Mouse (Mus musculus) kidney, postnatal 4 days (tissue): ENCODE measurements around the gene Gm10959.
A peak's percentile ranks its signal among the peaks of the same experiment; 100 is the strongest.
"Not testable (repeated sequence)": the region's sequence is repeated elsewhere in the genome, so short reads cannot be mapped to it uniquely, and the experiment has no call there.

Experiments
- DNase-seq, 2 experiments: peaks; one replicate each; pipeline ENCODE4 v3.0.0; 2021; ENCODE audit warnings: mixed read lengths in 2 of 2

Gm10959 gene

DNA sequence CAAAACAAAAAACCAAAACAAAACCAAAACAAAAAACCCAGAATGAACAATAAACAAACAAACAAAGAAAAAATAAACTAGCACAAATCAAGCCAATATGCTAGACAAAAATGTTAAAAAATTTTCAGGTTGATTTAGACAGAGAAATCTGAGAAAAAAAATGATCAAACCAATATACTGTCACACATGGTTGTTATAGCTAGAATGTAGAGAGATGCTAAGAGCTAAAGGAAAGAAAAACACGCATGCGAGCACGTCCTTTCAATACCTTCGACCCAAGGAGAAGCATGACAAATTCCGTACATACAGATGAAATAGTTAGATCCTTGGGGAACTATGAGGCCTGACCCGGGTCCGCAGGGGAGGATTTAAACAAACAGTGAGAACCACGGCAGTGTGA, at the start of gene Gm10959:
Gene Gm10959, minus strand, starts transcription at position 101 of the 400 bp plus-strand sequence.
- no peak for DNase-seq

DNA sequence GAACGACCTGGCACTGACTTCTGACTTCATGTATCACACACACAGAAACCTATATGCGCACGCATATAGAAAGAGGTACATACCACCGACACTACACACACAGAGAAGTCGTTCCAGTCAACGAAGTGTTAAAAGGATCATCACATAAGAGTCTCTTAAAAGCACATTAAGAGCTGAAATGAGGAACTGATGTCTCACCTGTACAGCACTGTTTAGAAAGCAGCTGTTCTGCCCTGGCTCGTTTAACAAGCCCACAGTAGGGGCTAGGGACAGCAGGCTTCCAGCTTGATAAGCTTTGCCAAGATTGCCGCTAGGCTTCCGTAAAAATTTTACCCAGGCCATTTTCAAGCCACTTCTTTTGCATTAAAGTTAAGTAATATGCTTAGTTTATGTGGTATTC, 49.2 kb upstream of the Gm10959 start:
- no peak for DNase-seq

DNA sequence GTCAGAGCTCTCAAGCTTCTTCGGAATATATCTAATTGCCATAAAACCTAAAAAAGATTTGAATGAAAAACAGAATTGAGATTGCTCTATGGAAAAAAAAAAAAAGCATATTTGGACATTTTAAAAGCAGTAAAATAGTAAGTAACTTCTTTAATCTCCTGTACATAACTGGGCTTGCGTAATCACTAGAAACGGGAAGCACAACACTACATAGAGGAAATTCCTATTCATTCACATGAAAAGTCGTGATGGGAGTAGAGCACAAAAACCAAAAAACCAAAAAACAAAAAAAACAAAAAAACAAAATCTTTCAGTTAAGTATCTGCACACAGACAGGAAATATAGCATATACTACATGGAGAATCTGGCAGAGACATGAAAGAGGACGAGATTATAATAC, 45.1 kb upstream of the Gm10959 start:
- DNase-seq: no peak

DNA sequence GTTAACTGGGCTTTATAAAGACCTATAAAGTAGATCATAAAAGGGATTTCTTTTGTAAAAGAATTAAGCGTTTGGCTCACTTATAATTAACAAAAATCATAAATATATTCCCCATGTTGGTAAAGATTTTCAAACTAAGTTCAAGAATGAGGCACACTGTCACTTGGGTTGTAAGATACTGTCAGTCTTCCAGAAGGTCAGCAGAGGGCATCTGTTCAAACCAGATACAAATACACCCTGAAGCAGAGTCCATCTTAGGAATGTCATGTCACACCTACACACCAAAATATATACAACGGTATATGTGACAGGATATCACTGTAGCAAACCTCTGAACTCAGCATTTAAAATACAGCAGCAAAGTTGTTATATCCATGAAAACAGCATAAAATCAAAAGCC, 31.0 kb upstream of the Gm10959 start:
- no peak for DNase-seq

DNA sequence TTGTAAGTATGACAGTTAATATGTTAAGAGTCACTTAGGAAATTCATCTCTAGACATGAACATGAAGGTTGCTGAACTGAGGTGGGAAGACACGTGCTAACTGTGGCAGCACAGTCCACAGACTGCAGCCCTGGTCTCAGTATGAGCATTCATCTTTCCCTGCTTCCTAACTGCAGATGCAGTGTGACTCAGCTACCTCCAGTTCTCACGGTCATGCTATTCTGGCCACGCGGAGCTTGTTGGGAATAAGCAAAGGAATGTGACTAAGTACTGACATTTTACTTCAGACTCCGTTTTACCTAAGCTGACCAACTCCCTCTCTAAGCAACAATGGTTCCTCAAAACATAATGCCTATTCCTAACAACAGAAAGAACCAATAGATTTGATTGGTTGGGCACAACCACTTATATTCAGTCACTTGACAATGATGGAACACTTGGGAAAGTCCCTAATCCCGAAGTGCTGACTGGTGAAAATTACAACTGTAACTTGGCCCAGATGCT, 24.3 kb upstream of the Gm10959 start:
- DNase-seq: no peak

DNA sequence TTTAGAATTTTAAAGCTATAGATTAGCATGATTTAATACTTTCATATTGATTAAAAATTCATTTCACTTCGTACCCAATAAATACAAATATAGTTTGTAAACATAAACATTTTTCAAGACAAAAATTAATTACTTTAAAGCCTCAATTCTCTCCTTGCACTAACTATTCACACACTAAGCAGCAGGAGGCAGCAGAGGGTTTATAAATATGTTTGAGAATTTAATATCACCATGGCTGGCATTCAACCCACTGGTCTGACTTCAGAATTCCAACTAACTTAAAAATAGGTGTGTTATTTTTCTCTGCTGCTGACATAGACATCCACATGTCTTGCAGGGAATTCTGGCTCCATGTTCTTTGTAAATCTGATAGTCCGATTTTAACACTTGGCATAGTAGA, 20.1 kb upstream of the Gm10959 start:
- peak; percentile 43 to 51 for DNase-seq

DNA sequence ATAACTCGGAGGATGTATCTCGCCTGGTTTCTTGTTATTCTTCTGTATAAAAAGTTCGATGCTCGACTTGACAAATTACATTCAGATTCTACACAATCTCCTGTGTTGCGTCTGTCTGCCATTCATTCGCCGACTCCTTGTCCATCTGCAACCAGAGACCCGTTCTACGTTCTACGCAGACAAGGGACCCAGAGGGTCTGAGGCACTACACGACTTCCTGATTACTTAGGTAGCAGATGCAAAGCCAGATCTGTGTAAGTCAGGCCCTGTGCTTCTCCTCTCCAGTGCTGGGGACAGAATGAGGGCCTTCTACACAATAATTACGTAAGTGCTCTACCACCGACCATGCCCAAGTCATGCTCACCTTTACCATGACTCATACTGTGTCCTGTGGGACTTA, 18.0 kb upstream of the Gm10959 start:
- DNase-seq: not testable (repeated sequence)

DNA sequence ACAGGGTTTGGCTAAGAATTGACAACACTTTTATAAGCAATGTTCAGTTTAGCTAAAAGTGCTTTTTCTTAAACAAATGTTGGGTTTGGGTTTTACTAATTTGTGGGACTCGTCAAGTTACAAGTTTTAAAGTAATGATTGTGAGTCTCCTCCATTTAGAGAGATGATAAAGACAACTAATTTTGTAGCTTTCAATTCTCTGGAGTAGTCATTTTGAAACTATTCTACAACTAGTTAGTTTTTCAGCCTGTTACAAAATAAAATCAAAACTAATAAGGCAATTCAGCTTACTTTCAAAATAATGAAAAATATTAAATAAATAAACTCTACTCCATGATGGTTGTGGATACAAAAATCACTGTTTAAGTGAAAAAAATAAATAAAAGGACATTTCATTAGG, 13.3 kb upstream of the Gm10959 start:
- DNase-seq: no peak

DNA sequence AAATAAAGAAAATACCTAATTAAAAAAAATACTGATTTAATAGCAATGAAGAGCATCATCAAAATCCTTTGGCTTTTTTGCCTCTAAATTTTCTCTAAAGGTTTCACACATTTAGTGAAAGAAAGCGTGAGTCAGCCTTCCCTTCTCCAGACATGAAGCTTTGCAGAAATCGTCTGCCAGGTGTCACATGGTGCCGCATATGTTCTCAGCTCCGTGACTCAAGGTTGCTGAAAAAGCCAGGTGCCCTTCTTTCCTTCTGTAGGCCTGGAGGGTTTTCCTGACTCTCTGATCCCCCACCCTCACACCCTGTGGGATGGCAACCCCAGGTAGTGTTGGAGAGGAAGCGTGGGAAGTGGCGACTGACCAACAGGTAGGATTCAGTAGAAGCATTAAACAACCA, 10.6 kb upstream of the Gm10959 start:
- DNase-seq: no peak

DNA sequence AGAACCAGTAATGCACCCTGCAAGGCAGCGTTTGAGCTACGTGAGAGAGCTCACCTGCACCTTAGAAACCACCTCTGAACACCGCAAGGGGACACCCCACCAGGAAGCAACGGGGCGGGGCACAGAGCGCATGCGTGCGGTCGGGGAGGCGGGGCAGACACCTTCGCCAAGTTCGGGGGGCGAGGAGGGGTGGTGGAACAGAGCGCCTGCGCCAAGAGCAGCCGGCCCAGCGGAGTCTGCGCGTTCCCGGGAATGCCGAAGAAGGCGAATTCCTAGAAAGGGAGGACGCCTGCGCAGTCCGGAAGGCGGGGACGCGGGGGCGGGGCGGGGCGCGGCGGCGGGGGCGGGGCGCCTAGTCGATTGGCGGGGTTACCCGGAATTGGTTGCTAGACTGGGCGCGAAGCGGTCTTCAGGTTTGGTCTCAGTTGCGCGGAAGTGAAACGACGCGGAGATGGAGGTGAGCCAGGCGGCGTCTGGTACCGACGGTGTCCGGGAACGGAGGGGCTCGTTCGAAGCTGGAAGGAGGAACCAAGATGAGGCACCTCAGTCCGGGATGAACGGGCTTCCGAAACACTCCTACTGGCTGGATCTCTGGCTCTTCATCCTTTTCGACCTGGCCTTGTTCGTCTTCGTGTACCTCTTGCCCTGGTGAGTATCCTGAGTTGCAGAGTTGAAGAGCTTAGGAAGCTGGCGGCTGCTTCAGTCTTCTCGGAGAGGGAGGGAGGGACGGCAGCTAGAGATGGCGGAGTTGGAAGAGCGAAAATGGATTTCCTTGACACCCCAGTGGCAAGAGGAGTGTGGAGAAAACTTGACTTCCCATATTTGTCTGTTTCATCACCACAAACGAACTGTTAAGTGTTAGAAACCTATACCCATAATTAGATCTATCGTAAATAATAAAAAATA, 5.1 kb upstream of the Gm10959 start, which contains the start of gene 1810037I17Rik:
Gene 1810037I17Rik, plus strand, starts transcription at position 195 of the 906 bp plus-strand sequence.
- peak; percentile 98 to 99 for DNase-seq

DNA sequence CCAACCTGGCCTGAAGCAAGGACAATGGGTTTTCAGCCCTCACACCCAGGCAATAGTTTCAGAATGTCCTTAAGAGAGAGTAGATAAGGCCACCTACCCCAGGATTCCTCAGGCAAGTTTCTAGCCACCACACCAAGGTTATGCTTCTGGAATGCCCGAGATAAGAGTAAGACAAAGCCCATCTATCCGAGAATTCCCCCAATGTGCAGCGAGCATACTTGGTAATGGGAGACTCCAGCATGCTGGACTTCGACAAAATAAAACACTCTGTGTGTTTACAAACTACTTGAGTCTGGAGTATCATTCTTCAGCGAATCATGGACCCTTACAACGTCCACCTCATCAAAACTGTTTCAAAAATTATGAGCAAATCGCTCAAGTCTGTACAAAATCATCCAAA, 4.0 kb upstream of the Gm10959 start:
- DNase-seq: no peak

DNA sequence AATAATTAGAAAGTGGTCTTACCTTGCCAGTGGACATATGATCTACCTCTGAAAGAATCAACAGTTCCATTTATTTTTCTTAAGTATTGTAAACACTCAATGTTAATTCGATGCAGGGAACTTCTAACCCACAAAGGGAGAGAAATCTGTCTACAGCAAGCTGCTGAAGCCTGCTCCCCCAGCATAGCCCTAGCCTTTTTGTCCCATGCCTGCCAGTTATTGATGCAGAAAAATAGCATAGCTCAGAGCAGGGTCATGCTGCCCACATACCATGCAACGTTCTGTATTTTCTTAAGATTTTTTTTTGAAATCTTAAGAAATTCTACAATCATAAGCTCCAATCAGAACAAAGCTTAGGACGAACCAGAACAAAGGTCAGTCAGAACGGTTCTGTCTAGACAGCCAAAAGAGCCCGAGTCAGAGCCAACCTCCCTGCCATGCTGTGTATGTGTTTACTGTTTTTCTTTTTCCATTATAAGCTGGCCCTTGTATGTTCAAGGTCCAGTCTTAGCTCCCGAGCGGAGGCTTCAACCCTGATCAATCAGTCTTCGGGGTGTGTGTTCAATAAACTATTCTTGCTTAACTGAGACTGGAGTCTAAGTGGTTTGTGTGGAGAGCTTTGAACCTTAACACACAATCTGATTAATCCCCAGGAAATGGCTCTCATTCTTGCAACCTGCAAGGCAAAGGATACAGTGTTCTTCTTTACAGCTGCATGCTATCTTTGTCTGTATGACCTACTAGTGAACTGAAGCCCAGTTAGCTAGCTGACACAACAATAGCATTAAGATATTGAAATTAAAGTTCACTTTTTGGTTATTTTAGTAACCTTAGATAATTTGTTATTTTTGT, 2.7 kb upstream of the Gm10959 start:
- DNase-seq: no peak

DNA sequence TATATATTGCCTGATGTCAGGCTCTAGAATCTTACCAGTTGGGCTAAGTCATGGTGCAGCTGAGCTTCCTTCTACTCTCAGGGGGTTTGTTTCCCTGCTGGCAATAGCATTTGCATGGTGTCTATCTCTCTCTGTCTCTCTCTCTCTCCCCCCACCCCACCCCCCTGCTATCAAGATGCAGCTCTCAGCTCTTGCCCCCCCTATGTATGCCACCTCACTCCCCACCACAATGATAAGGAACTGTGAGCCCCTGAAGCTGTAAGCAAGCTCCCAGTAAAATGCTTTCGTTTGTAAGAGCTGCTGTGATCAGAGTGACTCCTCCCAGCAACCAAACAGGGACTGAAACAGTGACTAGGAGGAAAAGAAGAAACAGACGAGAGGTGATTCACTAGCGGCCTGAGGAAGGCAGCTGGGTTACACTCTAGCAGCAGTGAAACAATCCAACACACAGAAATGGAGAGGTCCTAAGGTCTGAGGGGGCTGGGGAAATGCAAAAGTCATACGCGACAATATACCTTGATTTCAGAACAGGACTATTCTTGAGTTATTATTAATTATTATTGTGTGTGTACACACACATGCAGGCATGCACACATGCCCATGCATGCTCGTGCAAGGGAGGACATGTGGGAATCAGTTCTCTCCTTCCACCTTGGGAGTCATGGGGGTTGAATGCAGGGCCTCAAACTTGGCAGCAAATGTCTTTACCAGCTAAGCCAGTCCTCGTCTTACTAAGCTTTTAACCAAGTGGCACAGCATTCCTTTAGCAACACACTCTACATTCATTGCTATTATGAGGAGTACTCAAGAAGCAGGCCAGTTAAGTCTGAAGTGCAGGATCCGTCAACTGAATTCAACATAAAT, 1.6 kb upstream of the Gm10959 start:
- no peak for DNase-seq

DNA sequence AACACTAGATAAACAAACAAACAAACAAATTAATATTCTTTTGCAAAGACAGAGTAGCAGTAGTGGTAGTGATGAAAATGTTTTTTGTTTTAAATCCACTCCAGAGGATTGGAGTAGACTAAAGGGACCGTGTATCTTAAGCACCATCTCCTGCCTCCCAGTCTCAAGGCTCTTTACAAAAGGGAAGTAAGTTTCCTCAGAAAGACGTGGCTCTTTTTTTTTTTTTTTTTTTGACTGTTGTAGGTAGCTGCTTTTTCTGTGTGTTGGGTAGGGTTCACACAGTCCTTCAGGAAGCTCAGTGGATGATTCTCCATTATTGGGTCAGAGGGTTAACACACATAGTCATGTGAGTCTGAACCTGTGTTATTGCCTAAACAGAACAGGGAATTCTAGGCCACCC, 488 bp downstream of the Gm10959 start:
- no peak for DNase-seq

DNA sequence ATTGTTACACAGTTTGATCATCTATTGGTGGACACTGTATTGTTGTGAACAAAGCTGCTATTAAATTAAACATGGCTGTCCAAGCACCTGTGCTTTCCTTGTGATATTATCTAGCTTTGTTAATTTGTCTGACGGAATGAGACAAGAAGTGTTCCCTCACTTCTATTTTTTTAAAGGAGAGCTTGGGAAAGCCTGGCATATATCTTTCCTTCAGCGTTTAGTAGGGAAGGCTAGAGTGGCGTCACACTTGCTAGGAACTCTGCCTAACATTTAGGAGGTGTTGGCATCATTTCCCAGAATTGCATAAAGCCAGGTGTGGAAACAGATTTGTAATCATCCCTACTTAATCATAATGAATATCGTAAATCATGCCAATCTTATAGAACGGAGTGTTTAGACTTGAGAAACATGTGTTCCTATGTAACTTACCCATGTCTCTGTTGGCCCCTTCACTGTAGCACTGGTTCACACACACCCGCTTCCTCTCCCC, 2.9 kb downstream of the Gm10959 start:
- no peak for DNase-seq

DNA sequence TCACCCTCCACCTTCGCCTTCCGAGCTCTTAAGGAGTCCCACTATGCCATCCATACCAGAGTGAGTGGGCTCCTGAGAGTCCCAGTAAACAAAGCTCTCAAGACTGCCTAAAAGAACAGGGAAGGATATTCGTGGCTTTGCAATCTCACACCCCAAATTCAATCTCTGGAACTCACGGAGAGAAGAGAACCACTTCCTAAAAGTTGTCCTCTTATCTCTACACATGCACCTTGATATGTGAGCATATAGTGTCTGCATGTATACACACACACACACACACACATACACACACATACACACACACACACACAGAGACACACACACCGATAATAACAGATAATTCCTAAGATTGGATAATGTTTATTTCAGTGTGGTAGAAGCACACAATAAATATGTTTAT, 3.7 kb downstream of the Gm10959 start:
- no peak for DNase-seq

DNA sequence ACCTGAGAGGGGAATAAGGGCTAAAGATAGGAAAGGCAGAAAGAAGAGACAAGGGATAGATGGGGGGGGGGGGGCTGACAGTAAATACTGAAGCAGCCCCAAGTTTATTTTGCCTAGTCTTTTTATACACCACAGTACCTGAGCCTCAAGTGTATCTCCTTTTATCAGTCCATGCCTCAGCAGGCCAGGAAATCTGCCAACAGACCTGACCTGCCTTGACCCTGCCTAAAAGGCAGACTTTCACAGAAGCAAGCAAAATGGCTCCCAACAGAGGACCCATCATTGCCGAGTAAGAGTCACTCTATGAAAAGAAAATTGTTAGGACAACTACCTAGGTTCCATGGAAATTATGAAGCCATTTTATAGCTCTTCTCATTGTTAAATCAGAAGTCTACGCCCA, 11.3 kb downstream of the Gm10959 start:
- DNase-seq: no peak

DNA sequence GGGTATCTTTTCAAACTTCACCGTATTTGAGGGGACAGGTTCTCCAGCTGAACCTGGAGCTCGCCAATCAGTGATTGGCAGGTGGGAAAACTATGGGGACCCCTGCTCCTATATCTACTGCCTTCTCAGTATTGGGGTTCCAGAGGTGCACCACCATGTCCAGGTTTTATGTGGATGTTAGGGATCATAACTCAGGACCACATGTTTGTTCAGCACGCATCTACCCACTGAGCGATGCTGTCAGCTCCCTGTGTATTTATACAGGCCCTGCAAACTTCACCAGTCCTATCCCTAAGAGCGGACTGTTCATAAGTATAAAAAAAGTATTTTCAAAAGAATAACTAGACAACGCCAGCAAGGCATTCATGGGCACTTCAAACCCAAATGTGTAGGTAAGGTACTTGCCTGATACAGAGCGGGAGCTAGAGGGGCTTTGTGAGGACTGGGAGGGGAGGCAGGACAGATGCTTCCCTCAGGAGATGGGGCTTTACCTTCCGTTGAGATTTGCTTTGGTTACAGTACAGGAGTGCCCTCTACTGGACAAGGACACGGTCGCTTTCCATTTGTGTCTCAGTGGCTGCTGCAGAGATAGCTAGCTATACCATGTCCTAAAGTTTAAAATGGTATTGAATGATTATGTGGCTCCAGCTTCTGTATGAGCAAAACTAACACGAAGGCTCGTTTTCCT, 15.3 kb downstream of the Gm10959 start:
- DNase-seq: peak; percentile 71 to 74

DNA sequence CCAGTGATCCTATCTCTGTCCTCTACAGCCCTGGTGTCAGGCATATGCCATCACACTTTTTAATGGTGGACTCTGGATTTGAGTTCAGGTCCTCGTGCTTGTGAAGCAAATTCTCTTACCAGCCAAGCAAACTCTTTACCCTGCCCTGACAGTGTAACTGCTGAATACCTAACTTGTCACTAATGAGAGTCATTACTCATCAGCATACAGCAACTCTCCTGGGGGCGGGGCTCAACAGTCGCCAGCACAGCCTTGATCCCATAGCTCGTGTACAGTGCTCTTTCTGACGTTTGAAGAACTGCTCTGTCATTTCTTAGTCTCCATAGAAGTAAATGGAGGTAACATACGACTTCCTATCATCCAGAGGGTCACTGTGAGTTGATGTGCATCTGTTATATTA, 20.9 kb downstream of the Gm10959 start:
- DNase-seq: no peak

DNA sequence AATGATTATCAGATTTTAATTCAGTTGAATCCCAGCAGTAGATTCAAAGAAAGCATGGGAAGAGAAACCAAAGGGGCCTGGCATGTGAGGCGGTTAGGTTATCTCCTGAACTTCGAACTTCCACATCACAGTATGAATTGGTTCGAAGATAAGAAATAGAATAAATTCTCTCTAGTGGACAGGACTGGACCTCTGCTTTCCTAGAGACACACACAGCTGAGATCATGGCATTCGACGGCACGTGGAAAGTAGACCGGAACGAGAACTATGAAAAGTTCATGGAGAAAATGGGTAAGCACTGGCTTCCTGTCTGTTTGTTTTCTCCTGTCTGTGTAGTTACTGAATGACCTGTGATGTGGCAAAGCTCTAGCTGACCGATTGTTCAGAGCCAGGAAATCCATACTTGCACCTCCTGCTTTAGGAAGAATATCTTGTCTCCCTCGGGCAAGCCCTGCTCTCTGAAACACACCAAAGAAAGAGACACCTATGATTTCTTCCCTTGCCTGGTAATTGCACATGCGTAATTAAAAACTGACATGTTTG, 23.9 kb downstream of the Gm10959 start:
- no peak for DNase-seq

DNA sequence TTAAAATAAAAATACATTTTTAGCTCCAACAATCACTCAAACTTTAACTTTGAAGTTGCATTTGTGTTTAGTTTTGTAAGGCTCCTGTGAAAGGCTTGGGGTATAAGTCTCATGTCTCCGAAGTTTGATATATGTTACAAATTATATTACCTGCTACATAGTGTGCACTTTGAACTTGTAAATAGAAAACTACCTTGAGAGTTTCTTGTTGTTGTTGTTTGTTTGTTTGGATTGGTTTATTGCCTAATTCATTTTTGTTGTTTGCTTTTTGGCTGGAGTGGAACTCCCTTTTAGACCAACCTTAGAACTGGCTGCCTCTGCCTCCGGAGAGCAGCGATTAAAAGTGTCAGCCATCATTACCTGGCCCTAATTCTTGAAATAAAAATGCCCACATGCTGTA, 24.4 kb downstream of the Gm10959 start, which contains the start of gene Fabp2:
Gene Fabp2, plus strand, starts transcription at position 301 of the 400 bp plus-strand sequence.
- DNase-seq: no peak
